Mouse (Mus musculus) hindbrain, embryonic 15.5 days (tissue): ENCODE measurements around the gene Dbr1. TPM values are rescaled to one million over a fixed set of nuclear protein-coding genes. Genes with fewer than 3 reads are reported as not detected.
"Not testable (repeated sequence)": the region's sequence is repeated elsewhere in the genome, so short reads cannot be mapped to it uniquely, and the experiment has no call there.

Experiments used
- ATAC-seq: fragments of 200-750 bp; cut with Nextera tagmentation; 2 replicates; pipeline ENCODE4 v1.8.0; 2017; ENCODE audit warnings: low read depth, moderate number of reproducible peaks, moderate TSS enrichment; ENCODE audit not compliant: low FRiP score
- H3K27ac ChIP-seq: fragments of 300-500 bp; sonication (generic); replicated peaks from 2 replicates; pipeline ENCODE4 v1.5.1; 2015; ENCODE audit warnings: mild to moderate bottlenecking, inconsistent platforms
- H3K27me3 ChIP-seq: fragments of 300-500 bp; sonication (generic); 2 replicates; pipeline ENCODE4 v1.6.1; 2015; ENCODE audit warnings: control low read depth, inconsistent platforms
- H3K36me3 ChIP-seq: fragments of 300-500 bp; sonication (generic); 2 replicates; pipeline ENCODE4 v1.6.1; 2015; ENCODE audit warnings: control low read depth, inconsistent platforms
- H3K4me1 ChIP-seq: fragments of 300-500 bp; sonication (generic); replicated peaks from 2 replicates; pipeline ENCODE4 v1.6.1; 2015; ENCODE audit warnings: control low read depth, inconsistent platforms
- H3K4me2 ChIP-seq: fragments of 300-500 bp; sonication (generic); 2 replicates; pipeline ENCODE4 v1.6.1; 2015; ENCODE audit warnings: moderate library complexity, mild to moderate bottlenecking, inconsistent platforms
- H3K4me3 ChIP-seq: fragments of 300-500 bp; sonication (generic); 2 replicates; pipeline ENCODE4 v1.5.1; 2015; ENCODE audit warnings: mild to moderate bottlenecking, inconsistent platforms
- H3K9ac ChIP-seq: fragments of 300-500 bp; sonication (generic); 2 replicates; pipeline ENCODE4 v1.6.1; 2015; ENCODE audit warnings: inconsistent platforms
- H3K9me3 ChIP-seq: fragments of 300-500 bp; sonication (generic); 2 replicates; pipeline ENCODE4 v1.6.1; 2016; ENCODE audit warnings: control low read depth, inconsistent platforms
- WGBS: fragments of 180-500 bp; shearing (Covaris S2); methylation state at CpG from one replicate; pipeline ENCODE4 v1.1.7; 2015; 5-methylcytosine and 5-hydroxymethylcytosine counted together
- polyA plus RNA-seq: library from polyadenylated mRNA; unstranded; fragments of >200 nt; fragmentation: Nextera tagmentation; extraction: Ambion mirVana; gene quantifications from 2 replicates; pipeline ENCODE4 v1.2.1, GENCODE M21; 2015

Gene Dbr1
- polyA plus RNA-seq, 1 experiment from 2014 or later, result 23.0 TPM

DNA sequence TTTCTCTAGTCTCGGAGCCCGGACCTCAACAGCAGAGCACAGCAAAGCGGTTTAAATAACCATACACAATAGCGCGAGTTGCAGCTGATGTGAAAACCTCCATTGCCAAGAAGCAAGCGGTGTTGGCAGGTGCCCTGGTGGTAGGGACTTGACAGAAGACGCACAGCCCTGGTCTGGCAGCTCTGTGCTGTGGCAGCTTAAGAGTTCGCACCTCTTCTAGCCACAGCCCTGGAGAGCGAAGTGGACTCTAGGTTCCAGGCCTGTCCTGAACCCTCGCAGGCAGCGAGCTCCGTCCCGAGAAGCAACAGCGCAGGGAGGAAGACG lies 7.6 kb upstream of the Dbr1 start:
- Histone ChIP-seq H3K27me3 (peaks cover 5% of the 10 kb centered on the region; the same call in 1 of the 2 replicates), H3K4me1 (peaks cover 32% of the 10 kb centered on the region), H3K9ac (peak overlapping the region; percentile 84), H3K27ac (peak overlapping the region; percentile 98), H3K4me3 (peak overlapping the region; percentile 71), H3K36me3 (no peaks in the 10 kb centered on the region), H3K9me3 (no peaks in the 10 kb centered on the region), H3K4me2 (peak overlapping the region; percentile 85)
- no peak; the same call in 1 of the 2 replicates for ATAC-seq
- WGBS, result under 1% methylated on average over 15 of the region's 15 CpGs

- WGBS, result 0% methylated on average over 69 of the region's 70 CpGs
Measured at GRCm38 (mm10) chr9:99568347-99569070, 7.1 kb upstream of the Dbr1 start, which contains the start of gene Armc8. Armc8 (minus strand) TSS chr9:99568899.

GRCm38 (mm10) chr9:99569071-99569397 lies 6.6 kb upstream of the Dbr1 start:
- Histone ChIP-seq H3K4me2 (peak overlapping the region; percentile 85), H3K4me1 (peaks cover 32% of the 10 kb centered on the region), H3K27me3 (peaks cover 5% of the 10 kb centered on the region; the same call in 1 of the 2 replicates), H3K36me3 (no peaks in the 10 kb centered on the region), H3K4me3 (peak overlapping the region; percentile 71), H3K9ac (peak overlapping the region; percentile 84), H3K27ac (peak overlapping the region; percentile 98), H3K9me3 (no peaks in the 10 kb centered on the region)
- 2% methylated on average over 9 of the region's 9 CpGs for WGBS
- ATAC-seq, result no peak

More at GRCm38 (mm10) chr9:99568347-99569070, 7.1 kb upstream of the Dbr1 start, which contains the start of gene Armc8:
- H3K36me3 ChIP-seq, result no peaks in the 10 kb centered on the region
- ATAC-seq, result peak; percentile 95
- peaks cover 5% of the 10 kb centered on the region; the same call in 1 of the 2 replicates for H3K27me3 ChIP-seq
- H3K9me3 ChIP-seq, result no peaks in the 10 kb centered on the region
- H3K4me3 ChIP-seq, result peak within 1 kb of the TSS; percentile 71
- peaks cover 32% of the 10 kb centered on the region for H3K4me1 ChIP-seq
- peak within 1 kb of the TSS; percentile 85 for H3K4me2 ChIP-seq
- H3K9ac ChIP-seq, result peak within 1 kb of the TSS; percentile 84
- H3K27ac ChIP-seq, result peak within 1 kb of the TSS; percentile 98

DNA sequence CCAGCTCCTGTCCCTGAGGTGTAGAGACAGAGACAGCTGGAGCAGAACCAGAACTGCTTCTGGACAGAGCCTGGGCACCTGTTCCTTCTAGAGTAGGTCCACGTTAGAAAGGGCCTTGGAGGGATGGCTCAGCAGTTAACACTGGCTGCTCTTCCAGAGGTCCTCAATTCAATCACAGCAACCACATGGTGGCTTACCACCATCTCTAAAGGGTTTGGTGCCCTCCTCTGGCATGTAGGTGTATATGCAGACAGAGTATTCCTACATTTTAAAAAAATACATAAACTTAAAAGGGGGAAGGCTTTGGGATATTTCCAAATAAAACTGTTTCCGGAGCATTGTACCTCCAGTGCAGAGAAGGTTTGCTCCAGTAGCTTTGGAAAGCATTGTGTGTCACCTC lies 5.1 kb downstream of the Dbr1 start:
- no peaks in the 10 kb centered on the region for H3K27me3 ChIP-seq
- no peaks in the 10 kb centered on the region for H3K9me3 ChIP-seq
- no peak overlapping the region for H3K9ac ChIP-seq
- H3K4me2 ChIP-seq, result no peak overlapping the region
- peaks cover 33% of the 10 kb centered on the region for H3K36me3 ChIP-seq
- H3K27ac ChIP-seq, result no peak overlapping the region
- H3K4me1 ChIP-seq, result peaks cover 14% of the 10 kb centered on the region
- WGBS, result 43% methylated on average over 2 of the region's 2 CpGs
- no peak for ATAC-seq
- no peak overlapping the region for H3K4me3 ChIP-seq

DNA sequence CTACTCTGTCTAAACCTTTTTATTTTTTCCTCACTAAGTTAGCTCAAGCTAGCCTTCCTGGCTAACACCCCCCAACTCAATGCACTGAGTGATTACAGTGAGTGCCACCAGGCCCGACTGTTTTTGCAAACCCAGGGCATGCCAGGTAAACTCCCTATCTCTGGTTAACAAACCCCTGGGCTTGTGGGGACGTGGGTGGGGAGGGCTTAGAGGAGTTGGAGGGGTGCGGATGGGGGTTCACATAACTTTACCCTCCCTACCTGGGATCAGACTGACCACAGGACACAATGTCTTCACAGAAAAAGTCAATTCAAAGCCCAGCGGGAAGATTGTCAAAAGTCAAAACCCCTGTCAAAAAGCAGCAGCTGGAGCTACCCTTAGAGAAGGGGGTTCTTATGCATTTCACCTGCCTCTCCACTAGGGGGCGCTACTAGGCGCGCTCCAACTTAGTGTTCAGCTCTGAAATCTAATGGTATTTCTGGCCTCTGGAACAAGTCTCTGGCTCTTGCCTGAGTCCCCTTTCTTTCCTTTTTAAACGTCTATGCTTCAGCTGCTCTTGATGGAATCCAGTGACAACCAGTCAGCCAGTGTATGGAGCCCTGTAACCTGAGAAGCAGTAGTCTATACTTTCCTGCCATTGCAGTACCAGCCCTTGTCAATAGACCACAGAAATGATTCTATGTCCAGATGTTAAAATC lies 12.1 kb downstream of the Dbr1 start:
- 31% methylated on average over 8 of the region's 8 CpGs for WGBS
- ATAC-seq, result no peak
- Histone ChIP-seq H3K9ac (no peak overlapping the region), H3K4me1 (no peaks in the 10 kb centered on the region), H3K36me3 (peaks cover 19% of the 10 kb centered on the region), H3K4me3 (no peak overlapping the region), H3K4me2 (no peak overlapping the region), H3K9me3 (no peaks in the 10 kb centered on the region), H3K27ac (no peak overlapping the region), H3K27me3 (no peaks in the 10 kb centered on the region)

DNA sequence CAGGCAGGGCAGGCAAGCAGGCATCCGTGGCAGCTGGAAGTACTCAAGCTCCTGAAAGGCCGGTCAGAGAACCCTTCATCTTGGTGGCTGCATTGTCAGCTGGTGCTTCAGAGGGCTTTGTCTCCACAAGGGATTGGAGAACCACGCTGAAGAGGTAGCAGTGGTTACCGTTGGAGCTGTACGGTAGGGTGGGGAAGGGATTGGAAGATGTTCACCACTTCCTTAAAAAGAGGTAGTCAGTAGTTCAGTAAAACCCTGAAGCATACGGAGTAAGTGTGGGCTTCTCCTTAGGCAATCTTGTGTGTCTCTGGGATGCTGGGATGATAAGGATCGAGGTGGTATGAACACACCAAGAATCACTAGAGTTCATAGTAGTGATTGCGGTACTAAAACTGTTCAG lies 15.5 kb downstream of the Dbr1 start:
- H3K27me3 ChIP-seq, result no peaks in the 10 kb centered on the region
- H3K4me3 ChIP-seq, result no peak overlapping the region
- no peak overlapping the region for H3K9ac ChIP-seq
- no peaks in the 10 kb centered on the region for H3K9me3 ChIP-seq
- ATAC-seq, result no peak
- no peaks in the 10 kb centered on the region for H3K4me1 ChIP-seq
- H3K4me2 ChIP-seq, result no peak overlapping the region
- no peaks in the 10 kb centered on the region for H3K36me3 ChIP-seq
- no peak overlapping the region for H3K27ac ChIP-seq
- 84% methylated on average over 8 of the region's 8 CpGs for WGBS

DNA sequence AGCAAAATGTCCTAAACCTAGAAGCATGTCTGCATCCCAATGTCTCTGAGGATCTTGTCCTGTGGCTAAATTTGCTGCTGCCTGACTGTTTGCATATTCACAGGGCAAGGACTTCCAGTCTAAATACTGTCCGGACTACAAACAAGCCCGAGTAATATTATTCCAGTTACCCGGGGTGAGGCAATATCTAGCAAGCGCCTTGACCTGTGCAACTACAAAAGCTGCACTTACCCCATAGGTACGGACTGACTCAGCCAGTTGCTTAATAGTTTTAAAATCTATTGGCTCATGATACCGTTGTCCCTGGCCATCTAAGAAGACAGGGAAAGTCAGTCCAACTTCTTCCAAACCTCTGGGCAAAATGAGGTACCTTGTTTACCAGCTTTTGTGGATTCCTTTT lies 23.5 kb downstream of the Dbr1 start:
- not testable (repeated sequence) for H3K9ac ChIP-seq, H3K4me1 ChIP-seq, H3K27me3 ChIP-seq, H3K4me3 ChIP-seq, H3K36me3 ChIP-seq, H3K9me3 ChIP-seq, ATAC-seq, H3K27ac ChIP-seq, H3K4me2 ChIP-seq
- 96% methylated on average over 6 of the region's 6 CpGs for WGBS

DNA sequence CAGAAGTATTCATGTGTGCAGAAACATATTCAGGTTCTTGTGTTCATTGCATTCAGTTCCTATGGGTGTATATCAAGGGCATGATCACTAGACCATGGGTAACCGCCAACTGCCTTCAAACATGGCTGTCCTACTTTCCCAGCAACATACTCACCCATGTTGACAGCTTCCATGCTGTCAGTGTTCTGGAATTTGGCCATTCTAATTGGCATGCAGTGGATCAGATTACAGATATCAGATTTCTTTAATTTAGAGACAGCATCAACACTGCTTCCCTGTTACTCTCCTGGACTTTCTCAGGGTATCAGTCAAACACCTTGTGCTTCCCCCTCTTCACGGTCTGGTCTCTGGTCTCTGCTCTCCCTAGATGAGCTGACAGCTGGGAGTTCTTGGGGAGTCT lies 28.0 kb downstream of the Dbr1 start:
- Histone ChIP-seq H3K27me3 (no peaks in the 10 kb centered on the region), H3K9me3 (no peaks in the 10 kb centered on the region), H3K4me1 (no peaks in the 10 kb centered on the region), H3K9ac (no peak overlapping the region), H3K36me3 (no peaks in the 10 kb centered on the region), H3K27ac (no peak overlapping the region), H3K4me2 (no peak overlapping the region), H3K4me3 (no peak overlapping the region)
- 90% methylated on average over 2 of the region's 2 CpGs for WGBS
- no peak for ATAC-seq

DNA sequence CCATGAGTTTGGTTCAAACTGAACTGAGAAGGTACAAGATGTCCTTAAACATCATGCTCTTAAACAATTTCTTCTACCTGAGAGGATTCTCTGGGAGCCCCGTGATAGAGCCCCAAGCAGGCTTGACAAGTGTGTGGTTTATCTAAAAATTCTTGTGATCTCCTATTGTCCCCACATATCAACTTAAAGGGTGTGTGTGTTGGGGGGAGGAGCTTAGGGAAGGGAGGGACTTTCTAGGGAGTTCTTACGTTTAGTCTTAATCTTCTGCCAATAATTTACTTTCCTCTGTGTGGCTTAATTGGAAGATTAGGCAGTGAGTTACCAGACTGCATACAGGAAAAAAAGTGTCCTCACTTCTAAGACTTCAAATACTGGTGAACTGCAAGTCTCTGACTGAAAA lies 36.6 kb downstream of the Dbr1 start, which contains the start of gene A4gnt:
A4gnt (plus strand) TSS at position 301 of the 400 bp plus-strand sequence.
- Histone ChIP-seq H3K9me3 (no peaks in the 10 kb centered on the region), H3K4me2 (no peak within 1 kb of the TSS), H3K27me3 (no peaks in the 10 kb centered on the region), H3K9ac (no peak within 1 kb of the TSS), H3K4me3 (no peak within 1 kb of the TSS), H3K4me1 (no peaks in the 10 kb centered on the region), H3K27ac (no peak within 1 kb of the TSS), H3K36me3 (no peaks in the 10 kb centered on the region)
- no peak for ATAC-seq
- WGBS, result 71% methylated on average over 2 of the region's 2 CpGs

GRCm38 (mm10) chr9:99619688-99620087 lies 44.1 kb downstream of the Dbr1 start:
- no peaks in the 10 kb centered on the region for H3K27me3 ChIP-seq
- no peaks in the 10 kb centered on the region for H3K9me3 ChIP-seq
- H3K4me2 ChIP-seq, result no peak overlapping the region
- no peaks in the 10 kb centered on the region for H3K36me3 ChIP-seq
- 93% methylated on average over 8 of the region's 8 CpGs for WGBS
- no peak overlapping the region for H3K9ac ChIP-seq
- H3K4me3 ChIP-seq, result no peak overlapping the region
- ATAC-seq, result no peak
- no peaks in the 10 kb centered on the region for H3K4me1 ChIP-seq
- H3K27ac ChIP-seq, result no peak overlapping the region

GRCm38 (mm10) chr9:99620196-99620595 lies 44.6 kb downstream of the Dbr1 start:
- H3K36me3 ChIP-seq, result no peaks in the 10 kb centered on the region
- ATAC-seq, result no peak
- no peak overlapping the region for H3K27ac ChIP-seq
- H3K9ac ChIP-seq, result no peak overlapping the region
- no peaks in the 10 kb centered on the region for H3K9me3 ChIP-seq
- WGBS, result 92% methylated on average over 11 of the region's 11 CpGs
- H3K4me2 ChIP-seq, result no peak overlapping the region
- H3K27me3 ChIP-seq, result no peaks in the 10 kb centered on the region
- H3K4me3 ChIP-seq, result no peak overlapping the region
- no peaks in the 10 kb centered on the region for H3K4me1 ChIP-seq

DNA sequence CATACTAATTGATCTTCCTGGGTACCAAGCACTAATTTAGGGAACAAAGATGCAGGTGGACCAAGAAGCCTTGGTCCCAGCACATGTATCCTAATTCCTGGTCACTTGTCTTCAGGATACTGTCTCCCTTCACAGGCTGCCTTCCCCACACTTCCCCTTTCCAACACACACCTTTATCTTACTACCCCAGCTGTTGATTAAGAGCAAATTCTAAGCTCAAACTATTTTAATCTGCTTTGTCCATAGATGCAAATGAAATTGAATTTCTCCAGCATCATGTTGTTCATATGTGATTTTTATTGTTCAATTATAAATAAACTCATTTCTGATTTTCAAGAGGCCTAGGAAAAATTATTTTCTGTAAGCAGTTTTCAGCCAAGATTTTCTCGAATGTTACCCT lies 46.4 kb downstream of the Dbr1 start:
- Histone ChIP-seq H3K4me3 (no peak overlapping the region), H3K9ac (no peak overlapping the region), H3K27me3 (no peaks in the 10 kb centered on the region), H3K4me2 (no peak overlapping the region), H3K4me1 (no peaks in the 10 kb centered on the region), H3K9me3 (no peaks in the 10 kb centered on the region), H3K36me3 (no peaks in the 10 kb centered on the region), H3K27ac (no peak overlapping the region)
- WGBS, result 86% methylated on average over 1 of the region's 1 CpGs
- no peak for ATAC-seq
